Mouse (Mus musculus): ENCODE results near the gene Mpp2. TPM values are rescaled to one million over a fixed set of nuclear protein-coding genes. Genes with fewer than 3 reads are reported as not detected.

Gene Mpp2
- polyA plus RNA-seq, 1 experiment from 2014 or later, result 15.3 TPM

GRCm38 (mm10) chr11:102016136-102016535, 72.2 kb downstream of the Mpp2 start:
- ATAC-seq (no peak), DNase-seq (ENCODE audit: low spot score) (no peak)
- Histone ChIP-seq H3K9me3 (replicated peaks; ENCODE audit: control insufficient read depth, low read length) (no peaks in the 10 kb centered on the region), H3K4me2 (ENCODE audit: low read length) (no peak overlapping the region), H3K36me3 (ENCODE audit: control insufficient read depth, insufficient read depth, low read length) (peaks cover 58% of the 10 kb centered on the region), H3K9ac (ENCODE audit: low read length) (no peak overlapping the region), H3K27ac (ENCODE audit: low read depth, low read length) (no peak overlapping the region), H3K4me1 (ENCODE audit: control insufficient read depth, insufficient read depth, low read length) (peaks cover 6% of the 10 kb centered on the region; the same call in 1 of the 2 replicates), H3K4me3 (ENCODE audit: low read depth, low read length) (no peak overlapping the region), H3K27me3 (replicated peaks; ENCODE audit: control insufficient read depth, insufficient read depth, low read length) (no peaks in the 10 kb centered on the region)
- 100% methylated on average over 1 of the region's 1 CpGs for WGBS

- H3K4me3 ChIP-seq (ENCODE audit: low read depth, low read length), result no peak overlapping the region
- DNase-seq (ENCODE audit: low spot score), result no peak
- H3K27me3 ChIP-seq (replicated peaks; ENCODE audit: control insufficient read depth, insufficient read depth, low read length), result no peaks in the 10 kb centered on the region
- no peak overlapping the region for H3K27ac ChIP-seq (ENCODE audit: low read depth, low read length)
- no peak overlapping the region for H3K4me2 ChIP-seq (ENCODE audit: low read length)
- 65% methylated on average over 6 of the region's 6 CpGs for WGBS
- no peak overlapping the region for H3K9ac ChIP-seq (ENCODE audit: low read length)
- peaks cover 63% of the 10 kb centered on the region for H3K36me3 ChIP-seq (ENCODE audit: control insufficient read depth, insufficient read depth, low read length)
- H3K9me3 ChIP-seq (replicated peaks; ENCODE audit: control insufficient read depth, low read length), result no peaks in the 10 kb centered on the region
- H3K4me1 ChIP-seq (ENCODE audit: control insufficient read depth, insufficient read depth, low read length), result peaks cover 10% of the 10 kb centered on the region
- ATAC-seq, result no peak
Measured at GRCm38 (mm10) chr11:102015472-102015871, 72.8 kb downstream of the Mpp2 start.

GRCm38 (mm10) chr11:102013201-102013600, 75.1 kb downstream of the Mpp2 start:
- H3K9me3 ChIP-seq (replicated peaks; ENCODE audit: control insufficient read depth, low read length), result no peaks in the 10 kb centered on the region
- H3K36me3 ChIP-seq (ENCODE audit: control insufficient read depth, insufficient read depth, low read length), result peaks cover 76% of the 10 kb centered on the region
- no peaks in the 10 kb centered on the region for H3K27me3 ChIP-seq (replicated peaks; ENCODE audit: control insufficient read depth, insufficient read depth, low read length)
- H3K9ac ChIP-seq (ENCODE audit: low read length), result no peak overlapping the region
- no peak for ATAC-seq
- WGBS, result 90% methylated on average over 8 of the region's 8 CpGs
- H3K4me1 ChIP-seq (ENCODE audit: control insufficient read depth, insufficient read depth, low read length), result peaks cover 14% of the 10 kb centered on the region
- no peak overlapping the region for H3K4me2 ChIP-seq (ENCODE audit: low read length)
- no peak overlapping the region for H3K4me3 ChIP-seq (ENCODE audit: low read depth, low read length)
- no peak overlapping the region for H3K27ac ChIP-seq (ENCODE audit: low read depth, low read length)
- DNase-seq (ENCODE audit: low spot score), result no peak

GRCm38 (mm10) chr11:102011510-102011909, 76.8 kb downstream of the Mpp2 start:
- Histone ChIP-seq H3K27ac (ENCODE audit: low read depth, low read length) (no peak overlapping the region), H3K36me3 (ENCODE audit: control insufficient read depth, insufficient read depth, low read length) (peaks cover 81% of the 10 kb centered on the region), H3K9me3 (replicated peaks; ENCODE audit: control insufficient read depth, low read length) (no peaks in the 10 kb centered on the region), H3K4me1 (ENCODE audit: control insufficient read depth, insufficient read depth, low read length) (peaks cover 14% of the 10 kb centered on the region), H3K4me2 (ENCODE audit: low read length) (no peak overlapping the region), H3K27me3 (replicated peaks; ENCODE audit: control insufficient read depth, insufficient read depth, low read length) (no peaks in the 10 kb centered on the region), H3K9ac (ENCODE audit: low read length) (no peak overlapping the region), H3K4me3 (ENCODE audit: low read depth, low read length) (no peak overlapping the region)
- DNase-seq (ENCODE audit: low spot score), result no peak
- 51% methylated on average over 8 of the region's 8 CpGs for WGBS
- ATAC-seq, result no peak

- peaks cover 14% of the 10 kb centered on the region for H3K4me1 ChIP-seq (ENCODE audit: control insufficient read depth, insufficient read depth, low read length)
- H3K27me3 ChIP-seq (replicated peaks; ENCODE audit: control insufficient read depth, insufficient read depth, low read length), result no peaks in the 10 kb centered on the region
- peaks cover 81% of the 10 kb centered on the region for H3K36me3 ChIP-seq (ENCODE audit: control insufficient read depth, insufficient read depth, low read length)
- ATAC-seq (peak; percentile 95), DNase-seq (ENCODE audit: low spot score) (peak; percentile 90)
- no peaks in the 10 kb centered on the region for H3K9me3 ChIP-seq (replicated peaks; ENCODE audit: control insufficient read depth, low read length)
- H3K27ac ChIP-seq (ENCODE audit: low read depth, low read length), result peak overlapping the region; percentile 91
- no peak overlapping the region for H3K4me3 ChIP-seq (ENCODE audit: low read depth, low read length)
- WGBS, result 14% methylated on average over 13 of the region's 13 CpGs
- H3K9ac ChIP-seq (ENCODE audit: low read length), result no peak overlapping the region
- no peak overlapping the region for H3K4me2 ChIP-seq (ENCODE audit: low read length)
Measured at GRCm38 (mm10) chr11:102010140-102010539, 78.2 kb downstream of the Mpp2 start.

GRCm38 (mm10) chr11:102008954-102009637, 79.2 kb downstream of the Mpp2 start:
- H3K27ac ChIP-seq (ENCODE audit: low read depth, low read length), result peak overlapping the region; percentile 91

GRCm38 (mm10) chr11:102008372-102008771, 79.9 kb downstream of the Mpp2 start:
- Histone ChIP-seq H3K9ac (ENCODE audit: low read length) (no peak overlapping the region), H3K4me1 (ENCODE audit: control insufficient read depth, insufficient read depth, low read length) (peaks cover 14% of the 10 kb centered on the region), H3K36me3 (ENCODE audit: control insufficient read depth, insufficient read depth, low read length) (peaks cover 74% of the 10 kb centered on the region), H3K4me3 (ENCODE audit: low read depth, low read length) (no peak overlapping the region), H3K27ac (ENCODE audit: low read depth, low read length) (no peak overlapping the region), H3K9me3 (replicated peaks; ENCODE audit: control insufficient read depth, low read length) (no peaks in the 10 kb centered on the region), H3K4me2 (ENCODE audit: low read length) (no peak overlapping the region), H3K27me3 (replicated peaks; ENCODE audit: control insufficient read depth, insufficient read depth, low read length) (no peaks in the 10 kb centered on the region)
- 98% methylated on average over 8 of the region's 8 CpGs for WGBS
- no peak for ATAC-seq
- DNase-seq (ENCODE audit: low spot score), result no peak

More at GRCm38 (mm10) chr11:102008954-102009637, 79.2 kb downstream of the Mpp2 start:
- H3K27me3 ChIP-seq (replicated peaks; ENCODE audit: control insufficient read depth, insufficient read depth, low read length), result no peaks in the 10 kb centered on the region
- H3K4me2 ChIP-seq (ENCODE audit: low read length), result no peak overlapping the region
- H3K9ac ChIP-seq (ENCODE audit: low read length), result no peak overlapping the region
- H3K4me1 ChIP-seq (ENCODE audit: control insufficient read depth, insufficient read depth, low read length), result peaks cover 14% of the 10 kb centered on the region
- ATAC-seq (no peak), DNase-seq (ENCODE audit: low spot score) (no peak)
- H3K4me3 ChIP-seq (ENCODE audit: low read depth, low read length), result no peak overlapping the region
- H3K36me3 ChIP-seq (ENCODE audit: control insufficient read depth, insufficient read depth, low read length), result peaks cover 80% of the 10 kb centered on the region
- no peaks in the 10 kb centered on the region for H3K9me3 ChIP-seq (replicated peaks; ENCODE audit: control insufficient read depth, low read length)
- 87% methylated on average over 15 of the region's 15 CpGs for WGBS

Other genes with a start within 250 kb of the Mpp2 start
- 0.34 and 0.49 TPM in 2 replicates for gene Meox1, start 194.1 kb downstream of the Mpp2 start, polyA plus RNA-seq (2014; fragmentation: Nextera tagmentation; extraction: Ambion mirVana)
- not detected in 2 replicates for gene Sost, start 121.5 kb downstream of the Mpp2 start, polyA plus RNA-seq (2014; fragmentation: Nextera tagmentation; extraction: Ambion mirVana)
- gene Cfap97d1, start 104.2 kb downstream of the Mpp2 start, polyA plus RNA-seq (2014; fragmentation: Nextera tagmentation; extraction: Ambion mirVana), result not detected in 2 replicates
- gene Dusp3, start 101.5 kb downstream of the Mpp2 start, polyA plus RNA-seq (2014; fragmentation: Nextera tagmentation; extraction: Ambion mirVana), result 10.4 and 12.2 TPM in 2 replicates
- 34.2 and 39.6 TPM in 2 replicates for gene Mpp3, start 60.1 kb downstream of the Mpp2 start, polyA plus RNA-seq (2014; fragmentation: Nextera tagmentation; extraction: Ambion mirVana)
- 0.23 TPM in 1 of 2 replicates, not detected in the other for gene Cd300lg, start 47.0 kb downstream of the Mpp2 start, polyA plus RNA-seq (2014; fragmentation: Nextera tagmentation; extraction: Ambion mirVana)
- gene Ppy, start 12.8 kb upstream of the Mpp2 start, polyA plus RNA-seq (2014; fragmentation: Nextera tagmentation; extraction: Ambion mirVana), result not detected in 2 replicates
- not detected in 2 replicates for gene Pyy, start 19.3 kb upstream of the Mpp2 start, polyA plus RNA-seq (2014; fragmentation: Nextera tagmentation; extraction: Ambion mirVana)
- 0.14 and 0.17 TPM in 2 replicates for gene Nags, start 57.0 kb upstream of the Mpp2 start, polyA plus RNA-seq (2014; fragmentation: Nextera tagmentation; extraction: Ambion mirVana)
- 32.5 and 33.6 TPM in 2 replicates for gene Tmem101, start 67.9 kb upstream of the Mpp2 start, polyA plus RNA-seq (2014; fragmentation: Nextera tagmentation; extraction: Ambion mirVana)
- 83.1 and 93.7 TPM in 2 replicates for gene Lsm12, start 96.8 kb upstream of the Mpp2 start, polyA plus RNA-seq (2014; fragmentation: Nextera tagmentation; extraction: Ambion mirVana)
- gene G6pc3, start 101.1 kb upstream of the Mpp2 start, polyA plus RNA-seq (2014; fragmentation: Nextera tagmentation; extraction: Ambion mirVana), result 24.6 and 24.8 TPM in 2 replicates
- 38.9 and 60.6 TPM in 2 replicates for gene Hdac5, start 141.7 kb upstream of the Mpp2 start, polyA plus RNA-seq (2014; fragmentation: Nextera tagmentation; extraction: Ambion mirVana)
- gene BC030867, start 160.4 kb upstream of the Mpp2 start, polyA plus RNA-seq (2014; fragmentation: Nextera tagmentation; extraction: Ambion mirVana), result 6.1 and 6.3 TPM in 2 replicates
- gene Asb16, start 180.2 kb upstream of the Mpp2 start, polyA plus RNA-seq (2014; fragmentation: Nextera tagmentation; extraction: Ambion mirVana), result not detected in 2 replicates
- gene Tmub2, start 196.4 kb upstream of the Mpp2 start, polyA plus RNA-seq (2014; fragmentation: Nextera tagmentation; extraction: Ambion mirVana), result 74.4 and 75.3 TPM in 2 replicates
- gene Atxn7l3, start 208.1 kb upstream of the Mpp2 start, polyA plus RNA-seq (2014; fragmentation: Nextera tagmentation; extraction: Ambion mirVana), result 25.2 and 28.7 TPM in 2 replicates
- gene Ubtf, start 231.2 kb upstream of the Mpp2 start, polyA plus RNA-seq (2014; fragmentation: Nextera tagmentation; extraction: Ambion mirVana), result 74.5 and 91.0 TPM in 2 replicates

Data from forebrain, embryonic 14.5 days (tissue).